Mouse (Mus musculus) forelimb bud, embryonic 11.5 days (tissue): ENCODE results near the gene Trp53tg5.
A peak's percentile ranks its signal among the peaks of the same experiment; 100 is the strongest.

ENCODE experiments used
- DNase-seq: peaks from one replicate; pipeline ENCODE4 v3.0.0-alpha.2; 2012; ENCODE audit warnings: low read depth, low spot score

The Trp53tg5 gene

DNA sequence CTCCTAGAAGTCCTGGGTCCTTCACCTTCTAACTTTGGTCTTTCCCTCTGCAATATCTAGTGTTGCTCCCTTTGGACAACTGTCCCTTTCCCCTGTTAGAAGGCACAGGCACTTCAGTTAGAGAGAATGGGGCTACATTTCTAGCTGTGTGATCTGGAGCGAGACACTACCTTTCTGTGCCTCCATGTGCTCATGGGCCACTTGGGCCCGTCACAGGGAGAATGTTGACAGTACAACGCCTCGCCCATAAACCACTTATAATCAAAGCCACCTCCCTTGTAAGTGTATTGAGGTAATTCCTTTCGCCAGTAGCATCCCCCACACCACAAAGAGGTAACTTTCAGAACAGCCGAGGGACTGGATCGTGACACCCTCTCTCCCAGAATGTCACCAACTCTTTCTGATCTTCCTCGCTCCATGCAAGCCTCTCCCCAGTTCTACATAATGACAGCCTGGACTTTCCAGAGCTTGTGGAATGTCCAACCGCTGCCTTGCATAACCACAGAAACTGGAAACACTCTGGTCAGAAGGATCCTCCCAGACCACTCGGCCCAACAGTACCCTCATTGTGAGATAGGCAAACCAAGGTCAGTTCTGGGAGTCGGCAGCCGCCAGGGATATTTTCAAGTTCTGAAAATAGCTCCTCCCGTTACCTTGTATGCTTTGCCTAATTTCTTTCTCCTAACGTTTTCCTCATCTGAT lies 24.0 kb downstream of the Trp53tg5 start:
- no peak for DNase-seq

DNA sequence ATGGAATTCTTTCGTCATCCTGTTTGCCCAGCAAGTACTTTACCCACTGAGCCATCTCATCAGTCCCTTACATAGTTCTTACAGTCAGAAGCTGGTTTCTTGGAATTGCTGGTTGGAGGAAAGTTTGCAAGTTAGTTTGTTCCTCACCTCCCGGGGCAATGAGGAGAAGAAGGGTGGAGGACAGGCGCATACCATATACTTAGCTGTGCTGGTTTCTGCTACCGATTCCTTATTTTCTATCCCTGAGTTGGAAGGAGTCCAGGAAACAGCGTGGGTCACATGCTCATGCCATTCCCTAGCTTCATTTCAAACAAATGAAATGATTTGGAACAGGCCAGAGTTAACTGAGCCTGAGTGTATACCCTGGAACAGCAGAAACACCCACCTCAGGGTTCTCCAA lies 24.6 kb downstream of the Trp53tg5 start:
- DNase-seq = no peak

DNA sequence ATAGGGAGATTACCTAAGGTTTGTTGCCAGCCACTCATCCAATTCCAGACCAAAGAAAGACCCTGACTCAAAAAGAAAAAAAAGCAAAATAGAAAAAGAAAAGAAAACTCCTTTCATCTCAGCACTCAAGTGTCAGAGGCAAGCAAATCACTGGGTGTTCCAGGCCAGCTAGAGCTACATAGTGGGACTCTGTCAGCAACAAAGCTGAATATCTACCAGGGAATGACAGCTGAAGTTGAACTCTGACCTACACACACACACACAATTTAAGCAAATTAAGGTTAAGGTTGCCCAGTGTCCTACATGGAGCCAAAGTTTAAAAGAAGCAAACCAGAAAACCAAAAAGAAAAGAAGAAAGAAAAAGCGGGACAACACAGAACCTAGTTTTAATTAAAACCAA lies 25.4 kb downstream of the Trp53tg5 start:
- DNase-seq = no peak

DNA sequence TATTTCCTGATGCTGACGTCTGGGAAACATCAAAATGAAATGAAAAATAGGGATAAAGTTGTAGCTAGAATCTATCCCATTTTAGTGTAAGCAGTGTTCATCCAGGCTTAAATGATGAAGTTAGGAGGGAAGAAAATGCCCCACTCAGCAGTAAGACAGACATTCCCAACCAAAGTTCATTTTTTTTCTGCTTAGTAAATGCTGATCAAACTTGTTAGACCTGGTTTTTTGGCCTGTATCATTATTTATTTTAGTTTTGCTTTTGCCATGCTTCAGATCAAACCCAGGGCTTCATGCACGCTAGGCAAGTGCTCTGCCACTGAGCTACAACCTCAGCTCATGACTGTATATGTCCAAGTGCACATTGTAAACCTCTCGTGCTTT lies 27.4 kb downstream of the Trp53tg5 start:
- no peak for DNase-seq

DNA sequence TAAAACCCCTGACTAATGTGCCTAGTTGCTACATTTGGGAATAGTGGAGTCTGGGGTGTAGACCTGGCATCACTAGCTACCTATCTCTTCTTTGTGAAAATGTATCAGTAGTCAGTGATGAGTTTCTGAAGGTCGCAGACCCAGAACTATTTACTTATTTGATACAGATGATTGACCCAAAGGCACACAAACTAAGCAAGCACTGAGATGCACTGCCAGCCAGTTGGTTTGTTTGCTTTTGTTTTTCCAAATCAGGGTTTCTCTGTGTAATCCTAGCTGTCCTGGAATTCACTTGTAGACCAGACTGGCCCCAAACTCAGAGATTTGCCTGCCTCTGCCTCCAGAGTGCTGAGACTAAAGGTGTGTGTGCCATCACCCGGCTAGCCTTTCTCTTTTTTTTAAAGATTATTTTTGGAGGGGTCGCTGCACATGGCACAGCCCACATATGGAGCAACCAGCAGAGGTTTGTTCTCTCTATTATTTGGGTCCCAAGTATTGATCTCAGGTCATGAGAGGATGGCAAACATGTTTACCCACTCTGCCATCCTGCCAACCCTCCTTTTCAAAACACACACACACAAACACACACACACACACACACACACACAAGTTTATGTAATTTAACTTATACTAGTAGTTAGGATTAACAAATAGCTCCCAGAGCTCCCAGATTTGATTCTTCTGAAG lies 28.0 kb downstream of the Trp53tg5 start:
- DNase-seq = no peak

DNA sequence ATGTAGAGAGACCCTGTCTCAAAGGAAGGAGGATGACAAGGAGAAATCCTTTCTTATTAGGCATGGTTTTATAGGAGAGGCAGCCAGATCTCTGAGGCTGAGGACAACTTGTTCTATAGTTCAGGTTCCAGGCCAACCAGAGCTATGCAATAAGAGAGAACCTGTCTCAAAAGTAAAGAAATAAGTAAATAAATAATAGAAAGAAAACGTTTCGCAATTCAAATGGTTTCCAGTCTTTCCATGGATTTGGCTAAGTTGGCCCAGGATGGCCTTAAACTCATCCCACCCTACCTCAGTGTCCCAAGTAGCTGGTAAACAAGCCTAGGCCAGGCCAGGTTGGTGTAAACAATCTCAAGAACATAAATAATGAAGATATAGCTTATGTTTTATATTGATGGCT lies 28.8 kb downstream of the Trp53tg5 start:
- DNase-seq = no peak

DNA sequence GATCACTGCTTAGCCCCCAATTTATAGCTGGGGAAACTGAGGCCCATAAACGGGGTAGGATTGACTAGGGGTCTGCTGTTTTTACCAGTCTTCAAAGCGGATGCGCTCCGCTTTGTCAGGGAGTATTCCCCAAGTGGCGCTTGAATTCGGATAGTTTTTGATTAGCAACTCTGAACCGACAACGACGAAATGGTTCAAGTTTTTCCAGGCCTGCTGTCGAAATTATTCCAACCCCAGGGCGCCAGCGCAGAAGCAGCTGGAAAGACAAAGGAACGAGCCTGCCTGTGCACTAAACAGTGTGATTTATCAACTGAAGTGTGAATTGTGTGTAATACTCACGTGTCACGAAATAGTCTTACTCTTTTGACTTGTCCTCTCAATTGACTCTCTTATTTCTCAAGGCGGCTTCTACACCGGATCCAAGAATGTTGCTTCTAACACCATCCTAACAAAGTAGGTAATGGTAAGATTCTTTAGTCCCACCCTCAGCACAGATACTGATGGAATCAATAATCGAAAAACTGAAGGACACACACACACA lies 30.0 kb downstream of the Trp53tg5 start, which contains the start of gene Sdc4:
Sdc4 (minus strand) TSS at position 428 of the 541 bp plus-strand sequence.
- DNase-seq = no peak

DNA sequence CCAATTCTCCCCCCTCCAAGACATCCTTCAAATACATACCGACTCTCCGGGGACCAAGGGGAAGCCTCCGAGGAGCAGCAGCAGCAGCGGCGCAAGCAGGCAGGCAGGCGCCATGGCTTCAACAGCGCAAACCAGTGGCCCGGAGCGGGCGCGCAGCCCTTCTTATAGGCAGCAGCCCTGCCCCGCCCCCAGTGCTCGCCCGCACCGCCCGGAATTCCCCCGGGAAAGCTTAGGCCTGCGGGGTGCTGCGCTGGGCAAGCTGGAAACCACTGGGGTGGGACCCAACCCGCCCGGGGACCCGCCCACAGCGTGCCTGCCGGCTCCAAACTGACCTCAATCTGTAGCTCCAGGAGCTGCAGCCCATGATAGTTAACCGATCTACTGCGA lies 30.5 kb downstream of the Trp53tg5 start:
- DNase-seq = peak; percentile 62

DNA sequence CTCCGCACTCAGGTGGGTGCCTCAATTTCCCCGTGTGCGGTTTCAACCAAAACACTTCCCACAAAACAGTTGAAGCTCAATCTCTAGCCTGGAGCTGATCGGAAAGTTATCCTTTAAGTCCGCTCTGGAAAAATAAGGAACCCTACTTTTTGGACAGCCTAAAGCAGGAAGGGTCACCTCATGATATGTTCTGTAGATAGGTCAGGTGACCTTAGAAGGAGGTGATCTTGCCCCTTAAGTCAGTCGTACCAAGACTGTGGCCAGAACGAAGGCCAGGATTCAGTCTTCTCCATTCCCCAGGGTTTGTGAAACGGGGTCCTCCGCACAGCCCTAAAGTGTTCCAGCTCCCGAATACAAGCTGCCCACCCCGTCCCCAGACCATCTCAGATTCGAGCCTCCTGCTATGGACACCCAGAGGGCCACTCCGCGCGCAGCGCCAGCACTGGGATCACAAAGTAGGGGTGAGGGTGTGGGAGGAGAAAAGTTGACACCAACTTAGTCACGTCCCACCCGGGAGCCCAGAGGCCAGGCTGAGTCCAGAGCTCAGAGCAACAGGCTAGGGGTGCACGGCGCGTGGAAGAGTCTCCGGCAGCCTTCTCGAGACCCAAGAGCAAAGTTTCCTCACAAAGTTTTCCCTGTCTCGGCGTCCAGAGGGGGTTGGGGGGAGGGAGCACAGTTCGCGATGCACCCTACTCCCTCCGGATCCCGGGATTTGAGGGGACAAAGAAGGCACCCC lies 31.0 kb downstream of the Trp53tg5 start:
- DNase-seq = no peak

DNA sequence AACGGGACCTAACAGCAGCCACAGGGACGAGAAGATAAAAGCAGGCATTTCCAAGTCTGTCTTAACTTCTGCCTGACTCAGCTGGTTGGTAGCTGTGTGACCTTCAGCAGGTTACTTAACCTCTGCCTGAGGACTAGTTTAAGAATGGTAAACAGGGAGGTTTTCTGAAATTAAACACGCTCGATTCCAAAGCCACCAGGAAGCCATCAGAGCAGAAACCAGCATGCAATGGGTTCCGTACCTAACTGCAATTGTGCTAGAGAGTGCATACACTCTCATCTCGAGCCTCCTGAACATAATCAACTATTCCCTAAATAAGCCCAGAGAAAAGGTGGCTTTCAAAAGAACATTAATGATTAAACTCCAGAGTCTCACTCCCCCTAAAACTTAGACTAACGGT lies 31.8 kb downstream of the Trp53tg5 start:
- DNase-seq = no peak

DNA sequence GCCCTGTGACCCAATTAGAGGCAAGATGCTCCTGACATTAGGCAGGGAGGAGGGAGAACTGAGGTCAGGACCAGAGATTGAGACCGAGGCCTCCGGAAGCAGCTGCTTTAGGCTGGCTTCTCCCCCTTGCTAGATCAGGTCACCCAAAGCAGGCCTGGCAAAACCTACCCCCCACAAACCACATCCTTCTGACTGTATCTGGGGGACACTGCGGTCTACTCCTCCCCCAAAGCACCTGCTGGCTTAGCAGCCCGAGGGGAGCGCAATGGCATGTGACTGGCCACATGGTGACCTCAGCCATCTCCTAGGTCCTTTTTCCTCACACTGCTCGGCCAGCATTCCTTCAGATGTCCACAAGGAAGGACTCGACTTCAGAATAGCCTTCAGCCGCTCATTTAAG lies 32.4 kb downstream of the Trp53tg5 start:
- no peak for DNase-seq

DNA sequence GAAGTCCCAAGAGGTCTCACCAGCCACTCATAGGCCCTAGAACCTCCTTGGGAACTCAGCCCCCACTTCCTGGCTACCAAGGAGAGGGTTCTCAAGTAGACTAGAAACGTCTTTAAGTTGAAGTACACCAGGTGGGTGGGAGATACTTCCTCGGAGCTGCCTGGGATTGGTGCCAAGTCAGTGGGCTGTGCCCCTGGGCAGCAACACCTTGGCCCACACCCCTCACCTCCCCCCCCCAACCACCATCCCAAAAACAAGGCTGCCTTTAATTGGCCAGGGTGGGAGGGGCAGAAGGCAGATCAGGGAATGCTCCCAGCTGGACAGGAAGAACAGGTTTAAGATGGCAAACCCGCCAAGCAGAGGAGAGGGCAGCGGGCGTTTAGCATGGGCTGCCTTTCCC lies 33.2 kb downstream of the Trp53tg5 start:
- no peak for DNase-seq

DNA sequence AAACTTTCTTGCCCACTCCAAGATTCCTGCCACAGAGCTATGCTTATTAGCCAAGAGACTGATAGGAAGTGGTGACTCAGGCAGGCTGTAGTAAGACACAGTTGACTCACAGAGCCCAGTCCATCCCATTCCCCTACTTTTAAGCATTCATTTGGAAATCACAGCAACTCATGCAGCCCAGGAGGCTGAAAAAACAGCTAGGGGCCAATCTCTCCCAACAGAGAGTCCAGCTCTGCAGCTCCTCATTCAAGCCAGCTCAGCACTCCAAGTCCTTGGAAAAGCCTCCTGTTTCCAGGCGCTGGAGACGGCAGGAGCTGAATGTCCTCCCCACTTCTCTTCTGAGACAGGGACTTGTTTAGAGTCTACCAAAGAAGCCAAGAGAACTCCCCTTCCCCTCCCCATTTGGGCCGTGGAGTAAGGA lies 34.5 kb downstream of the Trp53tg5 start:
- DNase-seq = no peak

DNA sequence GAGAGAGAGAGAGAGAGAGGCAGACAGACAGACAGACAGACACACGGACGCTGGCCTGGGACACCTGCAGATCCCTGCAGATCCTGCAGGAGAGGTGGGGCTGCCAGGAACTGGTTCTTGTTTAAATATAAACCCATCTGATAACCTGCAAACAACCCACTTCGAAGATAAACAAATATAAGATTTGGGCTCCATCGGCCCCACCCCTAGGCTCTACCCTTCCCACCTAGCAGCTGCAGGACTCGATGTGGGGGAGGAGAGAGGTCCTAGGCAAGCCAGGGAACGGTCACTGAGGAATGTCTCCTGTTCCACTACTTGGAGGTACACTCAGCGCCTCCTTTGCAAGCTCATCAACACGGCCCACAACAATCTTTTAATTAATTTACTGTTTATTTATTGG lies 35.3 kb downstream of the Trp53tg5 start:
- DNase-seq = no peak

DNA sequence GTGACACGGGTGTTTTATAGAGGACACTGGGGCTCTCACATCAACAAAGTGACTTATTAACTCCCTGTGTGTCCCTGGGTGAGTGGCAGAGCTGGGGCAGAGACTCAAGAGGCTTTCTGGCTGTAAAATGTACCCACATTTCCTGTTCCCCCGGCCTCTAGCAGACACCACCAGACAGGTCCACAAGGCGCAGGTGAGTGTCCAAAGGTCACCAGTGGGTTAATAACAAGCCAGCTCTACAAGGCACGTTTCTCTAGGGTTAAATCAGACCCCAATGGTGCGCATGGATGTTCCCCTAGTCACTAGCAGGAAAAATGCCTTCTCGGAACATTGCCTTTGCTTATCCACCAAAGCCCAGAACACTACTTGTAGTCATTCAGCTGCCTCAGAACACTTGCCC lies 35.8 kb downstream of the Trp53tg5 start:
- no peak for DNase-seq

DNA sequence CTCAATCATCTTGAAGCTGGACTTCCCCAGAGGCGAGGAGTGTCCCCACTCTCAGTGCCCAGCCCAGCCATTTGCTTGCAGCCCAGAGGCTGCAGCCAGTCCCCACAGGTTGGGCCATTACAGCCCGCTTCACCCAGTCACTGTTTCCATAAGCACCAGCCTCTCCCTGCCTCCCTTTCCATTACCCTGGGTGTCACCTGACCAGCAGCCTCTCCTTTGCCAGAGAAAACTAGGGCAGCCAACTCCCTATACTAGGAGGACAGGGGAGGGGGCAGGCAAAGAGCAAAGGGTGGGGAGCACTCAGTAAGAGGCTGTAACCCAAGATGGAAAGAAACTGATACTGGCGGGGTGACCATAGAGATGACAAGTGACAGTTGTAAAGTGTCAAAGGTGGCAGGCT lies 36.6 kb downstream of the Trp53tg5 start:
- no peak for DNase-seq

DNA sequence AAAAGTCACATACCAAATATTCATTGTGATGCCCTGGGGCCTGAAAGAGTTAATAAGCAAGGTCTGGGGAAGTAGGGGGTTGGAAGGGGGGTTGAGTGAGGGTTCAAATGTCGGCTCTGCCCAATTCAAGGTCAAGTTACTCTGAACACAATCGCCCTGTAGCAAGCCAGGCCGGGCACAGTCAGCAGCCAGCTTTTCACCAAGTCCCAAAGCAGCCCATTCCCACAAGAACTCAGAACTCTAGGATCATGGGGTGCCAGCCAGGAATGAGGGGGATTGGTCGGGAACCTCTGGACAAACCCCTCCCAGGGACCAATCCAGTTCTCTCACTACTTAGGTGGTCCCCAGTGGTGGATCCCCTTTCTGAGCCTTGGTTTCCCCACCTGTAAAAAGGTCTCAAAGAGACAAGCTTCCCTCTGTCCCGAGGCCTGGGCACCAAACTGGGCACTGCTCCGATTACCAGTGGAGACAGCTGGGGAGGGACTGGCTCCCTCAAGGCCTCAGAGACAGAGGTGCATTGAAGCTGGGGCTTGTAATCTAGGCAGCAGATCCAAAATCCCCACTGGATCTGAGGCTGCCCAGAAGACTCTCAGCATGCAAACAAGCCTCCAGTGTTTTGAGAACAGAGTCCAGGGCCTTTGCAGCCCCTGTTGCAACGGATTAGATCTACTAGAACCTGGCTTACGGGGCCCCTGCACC lies 37.2 kb downstream of the Trp53tg5 start:
- DNase-seq = no peak

DNA sequence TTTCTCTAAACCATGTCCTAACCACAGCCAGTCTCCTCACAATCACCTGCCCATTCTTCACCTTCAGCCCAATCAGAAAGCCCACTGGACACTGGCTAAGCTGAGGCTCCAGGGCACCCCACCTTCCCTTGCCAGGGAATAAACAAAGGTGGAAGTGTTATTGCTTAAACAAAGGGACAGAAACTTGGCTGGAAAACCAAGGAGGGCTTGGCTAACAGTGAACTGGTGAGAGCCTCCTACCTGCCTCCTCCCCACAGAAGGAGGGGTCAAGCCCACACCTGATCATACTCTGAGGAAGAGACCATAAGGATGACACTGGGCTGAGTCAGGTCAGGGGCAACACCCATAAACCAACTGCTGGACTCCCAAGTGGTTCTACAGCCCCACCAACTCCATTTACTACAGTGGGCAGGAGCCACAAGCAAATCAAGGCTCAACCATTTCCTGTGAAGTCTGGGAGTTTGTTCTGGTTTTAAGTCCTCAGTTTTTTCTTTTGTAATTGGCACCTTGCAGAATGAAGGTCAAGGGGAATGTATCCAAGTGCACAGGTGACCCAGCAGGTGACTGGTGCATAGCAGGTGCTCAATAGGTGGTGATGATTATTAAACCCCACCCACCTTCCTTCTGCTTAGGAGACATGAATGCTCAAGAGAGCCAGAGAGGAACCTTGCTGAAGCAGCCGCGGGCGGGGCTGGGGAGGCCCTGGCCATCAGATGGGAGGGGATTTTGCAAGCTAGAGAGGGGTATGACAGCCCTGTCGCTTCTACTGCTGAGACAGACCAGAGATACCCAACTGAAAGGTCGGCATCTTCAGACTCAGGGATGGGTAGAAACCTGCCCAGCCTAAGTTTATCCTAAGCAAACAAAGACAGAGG lies 38.1 kb downstream of the Trp53tg5 start:
- no peak for DNase-seq

DNA sequence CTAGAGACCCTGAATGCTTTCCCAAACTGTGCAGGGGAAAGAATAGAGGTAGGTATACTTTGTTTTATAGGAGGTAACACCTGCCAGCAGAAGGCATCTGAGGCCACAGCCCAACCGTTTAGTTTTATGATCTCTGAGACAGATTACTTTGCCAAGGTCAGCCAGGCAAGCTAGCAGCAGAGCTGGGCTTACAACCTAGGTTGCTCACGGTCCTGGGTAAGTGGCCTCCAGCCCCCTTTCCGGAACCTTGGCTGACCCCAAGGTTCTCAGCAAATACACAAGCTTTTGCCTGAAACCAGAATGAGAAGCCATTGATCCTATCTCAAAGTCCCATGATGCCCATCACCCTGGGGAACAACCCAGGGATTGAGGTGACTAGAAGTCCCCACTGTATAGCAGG lies 38.8 kb downstream of the Trp53tg5 start:
- no peak for DNase-seq

DNA sequence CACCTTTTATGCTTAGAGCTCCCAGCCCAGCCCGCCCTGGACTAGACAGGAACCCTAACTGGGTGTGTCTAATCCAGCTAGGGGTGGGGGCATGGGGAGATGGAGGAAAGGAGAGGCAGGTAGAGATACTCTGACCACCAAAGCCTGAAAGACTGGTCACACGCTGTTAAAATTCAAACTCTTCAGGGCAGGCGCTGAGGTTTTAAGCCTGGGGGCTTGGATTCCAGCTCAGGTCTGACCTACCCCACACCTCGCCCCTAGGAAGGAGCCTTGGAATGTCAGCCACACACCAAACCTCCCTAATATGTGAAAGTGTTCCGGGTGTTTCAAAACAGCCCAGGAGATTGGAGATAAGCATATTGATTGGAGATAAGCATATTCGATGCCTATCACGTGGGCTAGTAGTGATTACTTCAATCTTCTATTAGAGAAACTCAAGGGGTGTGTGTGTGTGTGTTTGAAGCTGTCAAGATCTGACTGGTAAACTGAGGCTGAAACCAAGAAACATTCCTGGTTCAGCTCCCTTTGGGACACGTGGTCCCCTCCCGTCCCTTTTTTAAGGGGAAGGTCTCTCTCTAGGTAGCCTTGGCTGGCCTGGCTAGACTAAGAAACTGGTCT lies 40.1 kb downstream of the Trp53tg5 start:
- no peak for DNase-seq
